In genomic region chr6:126371971-126372370, GRCm38 (mm10) we compare ENCODE assay signal across 9 mouse cellular contexts.
DNase-seq lines count a peak whose midpoint lies in the region; ATAC-seq and TF ChIP-seq lines count a peak whose summit lies in the region.
"Had no signal": no experiment of that assay in that cellular context is flagged by ENCODE, and none has a peak within 500 bp of the region (broad histone marks: within the 10 kb centered on the region; RNA-seq: fewer than 3 reads in every experiment).

No protein-coding gene starts in this region.

- H3K4me1 ChIP-seq in intestine, postnatal 0 days (replicated peaks; ENCODE audit: control insufficient read depth, insufficient read depth, low read length): no peaks in the 10 kb centered on the region
- H3K4me1 ChIP-seq in intestine, embryonic 15.5 days (replicated peaks): no peaks in the 10 kb centered on the region
- no peaks in the 10 kb centered on the region for H3K4me1 ChIP-seq in hindbrain, embryonic 11.5 days (replicated peaks; ENCODE audit: control insufficient read depth, insufficient read depth, low read length)
- H3K4me1 ChIP-seq: limb, embryonic 15.5 days had no signal

- WGBS in intestine, postnatal 0 days: 53% methylated on average over 5 of the region's 5 CpGs
- 58% methylated on average over 5 of the region's 5 CpGs for WGBS in intestine, embryonic 15.5 days
- WGBS in hindbrain, embryonic 11.5 days: 66% methylated on average over 5 of the region's 5 CpGs

- H3K9me3 ChIP-seq in intestine, postnatal 0 days (ENCODE audit: control insufficient read depth): no peaks in the 10 kb centered on the region
- no peaks in the 10 kb centered on the region for H3K9me3 ChIP-seq in intestine, embryonic 15.5 days
- H3K9me3 ChIP-seq in hindbrain, embryonic 11.5 days (ENCODE audit: control insufficient read depth, low read length): no peaks in the 10 kb centered on the region
- H3K9me3 ChIP-seq: limb, embryonic 15.5 days had no signal

- ATAC-seq in intestine, postnatal 0 days: no peak
- ATAC-seq in intestine, embryonic 15.5 days: no peak
- ATAC-seq in hindbrain, embryonic 11.5 days (ENCODE audit: low FRiP score): peak; percentile 53; the same call in 1 of the 2 replicates
- no peak for ATAC-seq in monocyte, adult 5-6 weeks (replicated peaks; ENCODE audit: insufficient number of reproducible peaks, low FRiP score, low TSS enrichment, poor library complexity, severe bottlenecking)

- no peak overlapping the region for H3K4me3 ChIP-seq in intestine, postnatal 0 days (ENCODE audit: low read depth, low read length)
- H3K4me3 ChIP-seq in intestine, embryonic 15.5 days (replicated peaks): no peak overlapping the region
- H3K4me3 ChIP-seq in hindbrain, embryonic 11.5 days (ENCODE audit: low read depth, low read length): no peak overlapping the region
- H3K4me3 ChIP-seq: limb, embryonic 15.5 days had no signal

- no peaks in the 10 kb centered on the region for H3K36me3 ChIP-seq in intestine, postnatal 0 days (ENCODE audit: control insufficient read depth, insufficient read depth)
- no peaks in the 10 kb centered on the region for H3K36me3 ChIP-seq in intestine, embryonic 15.5 days
- no peaks in the 10 kb centered on the region for H3K36me3 ChIP-seq in hindbrain, embryonic 11.5 days (ENCODE audit: control insufficient read depth, insufficient read depth, low read length)
- H3K36me3 ChIP-seq: limb, embryonic 15.5 days had no signal

- H3K9ac ChIP-seq in intestine, postnatal 0 days (ENCODE audit: low read depth, low read length): no peak overlapping the region
- H3K9ac ChIP-seq in intestine, embryonic 15.5 days: no peak overlapping the region
- H3K9ac ChIP-seq in hindbrain, embryonic 11.5 days (ENCODE audit: low read depth, low read length): no peak overlapping the region
- H3K9ac ChIP-seq: limb, embryonic 15.5 days had no signal

- peak; percentile 88 for TF ChIP-seq CTCF in intestine, postnatal 0 days (IDR thresholded peaks at IDR 0.05; ENCODE audit: low read depth)

- H3K4me2 ChIP-seq in intestine, postnatal 0 days (replicated peaks; ENCODE audit: low read depth): no peak overlapping the region
- H3K4me2 ChIP-seq in intestine, embryonic 15.5 days (replicated peaks): no peak overlapping the region
- no peak overlapping the region for H3K4me2 ChIP-seq in hindbrain, embryonic 11.5 days (replicated peaks; ENCODE audit: low read depth, low read length)
- H3K4me2 ChIP-seq: limb, embryonic 15.5 days had no signal

- H3K27ac ChIP-seq in intestine, postnatal 0 days (ENCODE audit: low read depth, low read length): no peak overlapping the region
- no peak overlapping the region for H3K27ac ChIP-seq in intestine, embryonic 15.5 days
- no peak overlapping the region for H3K27ac ChIP-seq in hindbrain, embryonic 11.5 days (ENCODE audit: low read depth, low read length)
- H3K27ac ChIP-seq: limb, embryonic 15.5 days had no signal

- intact Hi-C loops in left cerebral cortex, postnatal 4 days (cut with DNase I): no loop called here

- peak; percentile 73 for DNase-seq in ES-CJ7 (ENCODE audit: low read depth, low spot score)
- DNase-seq in cerebellum, postnatal 36 days: peak; percentile 64 to 66
- peak; percentile 75 for DNase-seq in hindbrain, embryonic 11.5 days (ENCODE audit: low spot score)
- DNase-seq in left cerebral cortex, postnatal 4 days: peak; percentile 71
- DNase-seq in right cerebral cortex, adult 2 months (ENCODE audit: low spot score in 2 of 2): peak; percentile 20 to 45

- no peaks in the 10 kb centered on the region for H3K27me3 ChIP-seq in intestine, postnatal 0 days (replicated peaks; ENCODE audit: control insufficient read depth, insufficient read depth, low read length)
- no peaks in the 10 kb centered on the region for H3K27me3 ChIP-seq in intestine, embryonic 15.5 days (replicated peaks)
- no peaks in the 10 kb centered on the region for H3K27me3 ChIP-seq in hindbrain, embryonic 11.5 days (ENCODE audit: control insufficient read depth, insufficient read depth, low read length)
